Mouse (Mus musculus) kidney, adult 11 months (tissue): ENCODE data around the gene G6pc.
"Not testable (repeated sequence)": the region's sequence is repeated elsewhere in the genome, so short reads cannot be mapped to it uniquely, and the experiment has no call there.

Experiments
- DNase-seq: peaks from one replicate; pipeline ENCODE4 v3.0.0; 2022

The G6pc gene

GRCm38 (mm10) chr11:101357505-101358182, 9.7 kb upstream of the G6pc start:
- DNase-seq = no peak

- no peak for DNase-seq
Observed at GRCm38 (mm10) chr11:101359776-101360175, 7.6 kb upstream of the G6pc start.

GRCm38 (mm10) chr11:101360651-101361113, 6.7 kb upstream of the G6pc start:
- DNase-seq = no peak

GRCm38 (mm10) chr11:101364531-101364931, 2.8 kb upstream of the G6pc start:
- peak; percentile 83 for DNase-seq

GRCm38 (mm10) chr11:101370141-101370540, 2.8 kb downstream of the G6pc start:
- DNase-seq = no peak

- DNase-seq = no peak
Observed at GRCm38 (mm10) chr11:101374421-101374938, 7.1 kb downstream of the G6pc start.

GRCm38 (mm10) chr11:101378196-101378595, 10.8 kb downstream of the G6pc start:
- not testable (repeated sequence) for DNase-seq

GRCm38 (mm10) chr11:101378926-101379325, 11.6 kb downstream of the G6pc start:
- peak; percentile 59 for DNase-seq

GRCm38 (mm10) chr11:101381817-101382216, 14.5 kb downstream of the G6pc start:
- no peak for DNase-seq

- peak; percentile 77 for DNase-seq
Observed at GRCm38 (mm10) chr11:101395110-101395509, 27.7 kb downstream of the G6pc start.

- no peak for DNase-seq
Observed at GRCm38 (mm10) chr11:101415306-101415705, 47.9 kb downstream of the G6pc start.

GRCm38 (mm10) chr11:101416433-101417100, 49.2 kb downstream of the G6pc start:
- DNase-seq = no peak

- peak; percentile 76 for DNase-seq
Observed at GRCm38 (mm10) chr11:101417101-101417855, 49.9 kb downstream of the G6pc start, which contains the start of gene Aarsd1. Aarsd1 (minus strand) TSS chr11:101417615.

GRCm38 (mm10) chr11:101418991-101419390, 51.6 kb downstream of the G6pc start:
- DNase-seq = no peak

GRCm38 (mm10) chr11:101419610-101420009, 52.2 kb downstream of the G6pc start:
- DNase-seq = no peak

- no peak for DNase-seq
Observed at GRCm38 (mm10) chr11:101420148-101420547, 52.8 kb downstream of the G6pc start.

GRCm38 (mm10) chr11:101424105-101424851, 56.9 kb downstream of the G6pc start, which contains the start of gene Gm27029:
Gm27029 (minus strand) TSS chr11:101424796.
- peak; percentile 24 for DNase-seq

GRCm38 (mm10) chr11:101424925-101425813, 57.8 kb downstream of the G6pc start, which contains the start of the genes Rundc1 and Ptges3l:
Rundc1 (plus strand) TSS chr11:101425085.
Ptges3l (minus strand) TSS chr11:101425333.
- peak; percentile 95 for DNase-seq

- no peak for DNase-seq
Observed at GRCm38 (mm10) chr11:101426165-101426564, 58.8 kb downstream of the G6pc start.
